Mouse (Mus musculus) E14TG2a.4 (cell line): Measurements from ENCODE around the gene Fam32a.
A peak's percentile ranks its signal among the peaks of the same experiment; 100 is the strongest.

Experiments used
- CTCF ChIP-seq: conservative IDR thresholded peaks from 2 replicates; pipeline ENCODE4 v1.5.1; 2014; ENCODE audit warnings: low read length
- NANOG ChIP-seq: IDR thresholded peaks from 2 replicates; pipeline ENCODE4 v1.6.1; 2014; ENCODE audit warnings: borderline replicate concordance, low read length, mixed read lengths

- TF ChIP-seq CTCF (peak; percentile 56), NANOG (no peak)
Measured at GRCm38 (mm10) chr8:72177346-72177925, 42.1 kb upstream of the Fam32a start.
